Mouse (Mus musculus) heart, postnatal 25 days (tissue): ENCODE data around the gene Gpr27. TPM values are rescaled to one million over a fixed set of nuclear protein-coding genes. Genes with fewer than 3 reads are reported as not detected.

Experiments used
- DNase-seq: peaks from one replicate; pipeline ENCODE4 v3.0.0; 2022; ENCODE audit warnings: low spot score
- intact Hi-C: fragments of 180-260 bp; cut with DNase I; formaldehyde crosslinking; loops from one replicate; pipeline ENCODE4 v1.15.1; 2025
- total RNA-seq, 2 experiments: library from RNA; stranded (reverse); gene quantifications; 2 replicates each; pipeline ENCODE4 v1.2.3; 2021

Gpr27 gene
- 1 to 10 TPM; 3.9 to 4.4 TPM for total RNA-seq

DNA sequence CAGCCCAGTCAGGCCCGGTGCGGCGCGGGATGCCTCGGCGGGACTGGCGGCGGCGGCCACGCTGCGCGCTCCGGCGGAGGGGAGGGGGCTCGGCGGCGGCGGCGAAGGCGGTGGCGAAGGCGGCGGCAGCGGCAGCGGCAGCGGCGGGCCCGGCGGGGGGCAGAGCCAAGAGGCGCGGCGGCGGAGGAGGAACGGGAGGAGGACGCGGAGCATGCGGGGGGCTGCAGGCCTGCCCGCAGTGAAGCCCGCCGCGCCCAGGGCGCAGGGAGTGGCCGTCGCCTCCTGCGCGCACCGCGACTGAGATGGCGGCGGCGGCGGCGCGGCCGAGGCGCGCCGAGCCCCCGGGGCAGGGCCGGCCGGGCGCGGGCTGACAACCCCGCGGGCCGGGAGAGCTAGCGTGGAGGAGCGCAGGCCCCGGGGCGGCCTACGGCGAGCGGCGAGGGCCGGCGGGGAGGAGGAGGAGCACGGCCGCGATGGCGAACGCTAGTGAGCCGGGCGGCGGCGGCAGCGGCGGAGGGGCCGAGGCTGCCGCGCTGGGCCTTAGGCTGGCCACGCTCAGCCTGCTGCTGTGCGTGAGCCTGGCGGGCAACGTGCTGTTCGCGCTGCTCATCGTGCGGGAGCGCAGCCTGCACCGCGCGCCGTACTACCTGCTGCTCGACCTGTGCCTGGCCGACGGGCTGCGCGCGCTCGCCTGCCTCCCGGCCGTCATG lies at the start of gene Gpr27:
Gpr27 (plus strand) TSS at position 474 of the 710 bp plus-strand sequence.
- intact Hi-C loops: no loop called here
- DNase-seq: no peak

- DNase-seq: peak; percentile 38
- intact Hi-C loops: no loop called here
These were observed 48.9 kb upstream of the Gpr27 start for GRCm38 (mm10) chr6:99643439-99644199.

DNA sequence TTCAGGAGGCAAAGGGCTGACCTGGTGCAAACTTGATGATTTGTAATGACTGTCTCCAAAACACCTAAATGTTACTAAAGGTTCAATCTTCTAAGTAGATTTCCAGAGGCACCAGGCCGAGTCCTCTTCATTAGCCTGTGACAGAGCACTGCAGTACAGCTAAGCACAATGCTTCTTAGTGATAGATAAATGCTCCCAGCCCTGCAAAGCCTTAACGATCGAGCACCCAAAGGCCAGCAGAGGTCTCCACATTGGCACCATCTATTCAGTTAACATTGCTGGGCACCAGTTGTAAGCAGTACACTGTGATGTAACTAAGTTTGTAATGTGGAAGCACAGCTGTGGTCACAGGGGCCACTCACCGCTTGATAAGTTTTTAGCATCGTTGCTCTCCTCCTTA lies 48.1 kb upstream of the Gpr27 start:
- no peak for DNase-seq
- intact Hi-C loops: no loop called here

- intact Hi-C loops: no loop called here
- DNase-seq: no peak
These were observed 47.6 kb upstream of the Gpr27 start for GRCm38 (mm10) chr6:99644876-99645275.

DNA sequence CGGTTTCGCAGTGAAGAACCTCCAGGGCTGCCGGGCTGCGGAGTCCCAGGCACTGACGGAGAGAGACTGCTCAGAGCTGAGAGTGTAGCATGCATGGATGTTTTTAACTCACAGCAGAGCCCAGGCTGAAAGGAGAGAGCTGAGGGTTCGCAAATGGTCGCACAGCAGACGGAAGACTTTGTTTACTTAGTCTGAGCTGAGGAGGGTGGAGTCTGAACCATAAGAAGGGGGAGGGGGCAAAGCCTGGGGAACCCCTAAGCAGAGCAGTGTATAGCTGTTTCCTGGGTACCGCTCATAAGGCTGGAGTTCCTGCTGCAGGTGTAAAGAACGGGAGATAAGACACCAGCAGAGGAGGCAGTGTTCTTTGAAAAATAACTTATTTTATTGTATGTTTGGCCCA lies 46.1 kb upstream of the Gpr27 start:
- no peak for DNase-seq
- intact Hi-C loops: no loop called here

- DNase-seq: no peak
- intact Hi-C loops: no loop called here
These were observed 43.2 kb upstream of the Gpr27 start for GRCm38 (mm10) chr6:99649307-99649706.

- no peak for DNase-seq
- intact Hi-C loops: no loop called here
These were observed 40.1 kb upstream of the Gpr27 start for GRCm38 (mm10) chr6:99652341-99652740.

GRCm38 (mm10) chr6:99654343-99654742 lies 38.1 kb upstream of the Gpr27 start:
- DNase-seq: no peak
- intact Hi-C loops: no loop called here

GRCm38 (mm10) chr6:99655488-99655887 lies 37.0 kb upstream of the Gpr27 start:
- no peak for DNase-seq
- intact Hi-C loops: no loop called here

DNA sequence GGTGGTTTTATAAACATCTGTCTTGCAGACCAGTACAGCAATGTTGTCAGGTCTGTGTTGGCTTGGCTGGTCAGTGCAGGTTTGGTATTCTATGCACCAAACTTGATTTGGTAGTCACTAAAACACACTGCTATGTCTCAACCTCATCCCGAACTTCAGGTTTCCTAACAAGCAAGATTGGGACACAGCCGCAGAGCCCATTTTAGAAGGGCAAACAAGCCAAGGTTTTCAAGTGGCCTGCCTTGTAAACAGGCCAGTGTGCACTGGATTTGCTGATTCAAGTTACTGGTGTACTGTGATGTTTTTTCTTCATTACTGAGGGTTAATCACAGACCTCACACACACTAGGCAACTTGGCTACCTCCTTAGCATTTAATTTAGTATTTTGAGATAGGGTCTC lies 36.4 kb upstream of the Gpr27 start:
- no peak for DNase-seq
- intact Hi-C loops: no loop called here

DNA sequence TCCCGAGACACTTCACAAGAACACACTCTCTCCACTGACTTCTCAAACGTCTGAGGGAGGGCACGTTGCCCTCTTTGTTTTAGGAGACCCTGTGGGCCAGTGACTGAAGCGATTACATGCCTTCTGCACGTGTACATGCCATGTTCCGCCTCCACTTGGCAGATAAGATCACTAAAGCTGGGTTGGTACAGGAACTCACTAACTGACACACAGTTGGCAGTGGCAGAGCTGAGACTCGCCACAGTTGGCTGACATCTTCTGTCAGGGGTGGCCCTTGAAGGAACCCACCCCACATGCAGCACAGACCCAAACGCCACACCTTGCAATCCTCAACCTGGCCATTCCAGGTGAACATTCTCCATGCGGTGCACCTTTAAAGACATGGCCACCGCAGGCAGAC lies 33.9 kb upstream of the Gpr27 start:
- intact Hi-C loops: no loop called here
- DNase-seq: no peak

DNA sequence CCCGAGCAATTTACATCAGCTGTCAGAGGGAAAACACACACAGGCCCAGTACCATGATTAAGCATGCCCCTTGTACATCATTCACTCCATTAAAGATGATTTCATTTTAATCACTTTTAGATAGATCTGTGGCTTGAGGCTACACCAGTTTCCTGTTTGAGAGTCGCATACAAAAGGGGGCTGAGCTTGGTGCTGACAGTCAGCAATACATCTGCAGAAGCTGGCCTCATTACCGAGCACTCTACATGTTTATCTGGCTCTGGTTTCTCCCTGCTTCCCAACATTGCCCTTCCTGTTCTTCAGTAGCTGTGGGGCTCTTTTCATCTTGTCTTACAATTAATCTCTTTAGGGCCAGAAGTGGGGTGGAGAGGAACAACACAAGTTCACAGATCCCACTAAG lies 32.0 kb upstream of the Gpr27 start:
- intact Hi-C loops: loop anchor here (10.0 kb wide), 1 partner anchor 1174 kb away; the partner anchor contains the start of gene Ppp4r2
- DNase-seq: no peak

DNA sequence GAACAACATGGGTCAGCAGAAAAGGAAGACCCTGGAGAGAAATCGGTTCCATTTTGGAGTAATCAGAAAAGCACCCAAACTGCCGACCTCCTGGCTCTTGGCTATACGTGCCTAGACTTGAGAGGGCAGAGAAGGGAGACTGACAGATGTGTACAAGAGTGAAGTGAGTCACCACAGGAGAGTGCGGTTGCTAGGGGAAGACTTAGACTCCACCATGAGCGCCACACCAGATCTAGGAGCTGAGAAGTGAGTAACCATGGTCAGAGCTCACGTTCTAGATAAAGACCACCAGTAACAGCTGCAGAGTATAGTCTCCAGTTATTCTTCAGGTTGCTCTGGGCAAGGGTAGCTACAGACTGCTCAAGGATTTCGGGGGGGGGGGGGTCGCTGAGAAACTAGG lies 29.2 kb upstream of the Gpr27 start:
- intact Hi-C loops: loop anchor here (10.0 kb wide), 1 partner anchor 1172 kb away; the partner anchor contains the start of gene Ppp4r2
- no peak for DNase-seq

DNA sequence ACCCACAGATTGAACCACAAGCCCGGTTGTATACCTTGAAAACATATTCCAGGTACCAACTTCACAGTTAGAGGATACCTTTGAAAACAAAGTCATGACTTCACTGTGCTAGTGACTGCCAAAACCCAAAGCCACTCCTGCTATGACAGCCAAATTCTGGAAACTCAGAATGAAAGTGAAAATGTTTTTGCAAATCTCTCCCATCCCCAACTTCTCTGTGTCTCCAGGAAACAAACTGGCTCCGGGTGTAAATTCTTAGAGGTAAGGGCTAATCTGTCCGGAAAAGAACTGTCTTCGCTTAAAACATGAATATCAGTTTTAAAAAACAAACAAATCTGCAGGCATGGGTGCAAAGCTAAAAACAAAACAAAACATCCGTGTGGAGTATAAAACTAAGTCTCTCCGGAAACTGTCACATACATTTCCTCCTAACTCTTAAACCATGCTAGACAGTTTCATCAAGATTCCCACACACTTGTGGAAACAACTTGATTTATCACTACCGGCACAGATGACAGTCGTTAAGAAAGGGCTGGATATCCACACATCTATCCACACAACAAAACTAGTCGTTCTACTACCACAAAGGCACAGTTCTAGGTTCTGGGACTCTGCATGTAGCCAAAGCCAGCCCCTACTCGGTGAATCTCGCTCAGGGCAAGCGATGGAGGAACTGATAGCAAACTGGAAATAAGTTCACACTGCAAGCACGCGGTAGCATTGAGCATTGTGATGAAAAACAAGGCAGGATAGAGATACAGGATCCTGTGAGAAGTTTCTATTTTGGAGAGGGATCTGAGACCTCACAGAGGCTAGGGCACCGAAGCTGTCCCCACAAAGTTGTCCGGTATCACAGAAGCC lies 26.8 kb upstream of the Gpr27 start:
- no peak for DNase-seq
- intact Hi-C loops: loop anchor here (10.0 kb wide), 1 partner anchor 1169 kb away; the partner anchor contains the start of gene Ppp4r2

GRCm38 (mm10) chr6:99666318-99667171 lies 25.9 kb upstream of the Gpr27 start, which contains the start of the genes Eif4e3 and Gm20696:
TSS of gene Eif4e3 (minus strand) at chr6:99666771.
TSS of gene Gm20696 (minus strand) at chr6:99666797.
- peak; percentile 66 for DNase-seq
- intact Hi-C loops: loop anchor here (10.0 kb wide), 1 partner anchor 1168 kb away; the partner anchor contains the start of gene Ppp4r2

DNA sequence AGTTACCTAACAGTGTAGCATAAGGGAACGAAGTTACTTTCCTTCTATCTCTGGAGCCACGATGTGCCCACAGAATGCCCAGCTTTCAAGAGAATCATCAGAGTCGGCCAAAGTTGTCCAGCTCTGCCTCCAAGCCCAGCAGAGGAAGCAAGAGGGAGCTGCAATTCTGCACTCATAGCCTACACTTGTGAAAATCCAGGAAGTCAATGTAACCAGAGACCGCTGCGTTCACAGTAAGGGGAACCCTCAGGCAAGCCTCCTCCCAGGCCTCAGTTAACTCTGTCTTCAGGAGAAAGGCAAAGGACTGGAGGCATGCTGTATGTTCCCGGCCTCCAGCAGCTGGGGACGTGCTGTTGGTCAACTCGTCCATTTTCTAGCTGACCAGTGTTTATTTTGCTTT lies 25.2 kb upstream of the Gpr27 start:
- intact Hi-C loops: loop anchor here (10.0 kb wide), 1 partner anchor 1168 kb away; the partner anchor contains the start of gene Ppp4r2
- DNase-seq: no peak

- intact Hi-C loops: loop anchor here (5.0 to 10.0 kb wide), 2 partner anchors 483 to 1165 kb away; partner anchors contain the start of gene Ppp4r2
- no peak for DNase-seq
These were observed 22.8 kb upstream of the Gpr27 start for GRCm38 (mm10) chr6:99669481-99670325.

DNA sequence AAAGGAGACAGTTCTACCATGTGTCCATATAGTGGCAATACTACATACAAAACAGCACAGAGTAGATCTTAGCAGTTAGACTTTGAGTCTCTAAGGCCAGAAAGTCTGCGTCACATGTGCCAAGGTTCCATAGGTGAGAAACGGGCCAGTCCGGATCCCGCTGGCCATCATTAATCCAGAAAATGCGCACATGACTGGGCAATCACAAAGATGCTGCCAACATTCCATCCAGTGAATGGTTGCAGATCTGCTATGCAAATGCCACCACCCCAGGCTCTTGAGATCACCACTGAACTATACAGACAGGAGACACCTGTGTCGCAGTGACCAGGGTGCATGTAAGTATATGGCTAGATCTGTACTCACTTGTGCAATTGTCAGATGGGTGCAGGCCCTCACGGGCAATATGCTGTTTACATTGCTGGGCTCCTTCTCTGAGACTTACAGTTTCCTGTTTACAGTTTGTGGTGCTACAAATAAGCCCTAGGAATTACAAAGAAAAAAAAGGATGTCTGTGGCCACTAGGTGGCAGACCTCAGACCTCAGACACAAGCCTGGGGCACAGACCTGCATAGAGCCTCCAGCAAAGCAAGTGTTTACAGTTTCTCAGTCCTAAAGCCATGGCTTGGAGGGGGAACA lies 21.9 kb upstream of the Gpr27 start:
- no peak for DNase-seq
- intact Hi-C loops: loop anchor here (5.0 kb wide), 1 partner anchor 482 kb away; no protein-coding TSS in a partner anchor
